Mouse (Mus musculus): ENCODE measurements around the gene Nipbl. TPM values are rescaled to one million over a fixed set of nuclear protein-coding genes. Genes with fewer than 3 reads are reported as not detected.

Gene Nipbl
- polyA plus RNA-seq, 1 experiment from 2014 or later, result 5.7 TPM

GRCm38 (mm10) chr15:8331547-8331946 is 112.7 kb downstream of the Nipbl start:
- Histone ChIP-seq H3K27ac (ENCODE audit: low read depth) (no peak overlapping the region), H3K9me3 (ENCODE audit: low read length) (no peaks in the 10 kb centered on the region), H3K4me3 (ENCODE audit: low read depth, low read length) (no peak overlapping the region), H3K27me3 (ENCODE audit: insufficient read depth, low read length) (no peaks in the 10 kb centered on the region), H3K36me3 (replicated peaks; ENCODE audit: insufficient read depth, low read length) (peaks cover 68% of the 10 kb centered on the region), H3K9ac (replicated peaks) (no peak overlapping the region), H3K4me1 (ENCODE audit: insufficient read depth) (no peaks in the 10 kb centered on the region), H3K4me2 (ENCODE audit: low read depth, low read length) (no peak overlapping the region)
- WGBS (ENCODE audit: insufficient replicate concordance), result 69% methylated on average over 3 of the region's 3 CpGs
- TF ChIP-seq EP300 (IDR thresholded peaks at IDR 0.05; ENCODE audit: low read depth), result peak; percentile 76
- TF ChIP-seq CTCF (IDR thresholded peaks at IDR 0.05; ENCODE audit: low read depth), result no peak
- DNase-seq (no peak), ATAC-seq (peak; percentile 79)

- H3K27ac ChIP-seq (ENCODE audit: low read depth), result no peak overlapping the region
- DNase-seq, result no peak
- no peak overlapping the region for H3K4me3 ChIP-seq (ENCODE audit: low read depth, low read length)
- H3K9me3 ChIP-seq (ENCODE audit: low read length), result no peaks in the 10 kb centered on the region
- H3K9ac ChIP-seq (replicated peaks), result no peak overlapping the region
- 73% methylated on average over 2 of the region's 2 CpGs for WGBS (ENCODE audit: insufficient replicate concordance)
- TF ChIP-seq CTCF (IDR thresholded peaks at IDR 0.05; ENCODE audit: low read depth), result no peak
- no peak for TF ChIP-seq EP300 (IDR thresholded peaks at IDR 0.05; ENCODE audit: low read depth)
- H3K27me3 ChIP-seq (ENCODE audit: insufficient read depth, low read length), result no peaks in the 10 kb centered on the region
- H3K4me1 ChIP-seq (ENCODE audit: insufficient read depth), result no peaks in the 10 kb centered on the region
- peaks cover 67% of the 10 kb centered on the region for H3K36me3 ChIP-seq (replicated peaks; ENCODE audit: insufficient read depth, low read length)
- ATAC-seq, result no peak
- H3K4me2 ChIP-seq (ENCODE audit: low read depth, low read length), result no peak overlapping the region
Observed at GRCm38 (mm10) chr15:8325629-8326028, 118.6 kb downstream of the Nipbl start.

GRCm38 (mm10) chr15:8324833-8325232 is 119.4 kb downstream of the Nipbl start:
- ATAC-seq (no peak), DNase-seq (no peak)
- H3K4me3 ChIP-seq (ENCODE audit: low read depth, low read length), result no peak overlapping the region
- 81% methylated on average over 2 of the region's 2 CpGs for WGBS (ENCODE audit: insufficient replicate concordance)
- no peaks in the 10 kb centered on the region for H3K4me1 ChIP-seq (ENCODE audit: insufficient read depth)
- H3K9me3 ChIP-seq (ENCODE audit: low read length), result no peaks in the 10 kb centered on the region
- no peak for TF ChIP-seq CTCF (IDR thresholded peaks at IDR 0.05; ENCODE audit: low read depth)
- TF ChIP-seq EP300 (IDR thresholded peaks at IDR 0.05; ENCODE audit: low read depth), result 0 out of 2 replicates have a peak, but pooled peaks have one; percentile 22
- H3K9ac ChIP-seq (replicated peaks), result no peak overlapping the region
- no peak overlapping the region for H3K27ac ChIP-seq (ENCODE audit: low read depth)
- no peak overlapping the region for H3K4me2 ChIP-seq (ENCODE audit: low read depth, low read length)
- no peaks in the 10 kb centered on the region for H3K27me3 ChIP-seq (ENCODE audit: insufficient read depth, low read length)
- peaks cover 68% of the 10 kb centered on the region for H3K36me3 ChIP-seq (replicated peaks; ENCODE audit: insufficient read depth, low read length)

GRCm38 (mm10) chr15:8324061-8324460 is 120.2 kb downstream of the Nipbl start:
- DNase-seq, result no peak

GRCm38 (mm10) chr15:8321491-8321890 is 122.8 kb downstream of the Nipbl start:
- 95% methylated on average over 5 of the region's 5 CpGs for WGBS (ENCODE audit: insufficient replicate concordance)
- H3K9ac ChIP-seq (replicated peaks), result no peak overlapping the region
- peaks cover 65% of the 10 kb centered on the region for H3K36me3 ChIP-seq (replicated peaks; ENCODE audit: insufficient read depth, low read length)
- no peaks in the 10 kb centered on the region for H3K27me3 ChIP-seq (ENCODE audit: insufficient read depth, low read length)
- no peak overlapping the region for H3K27ac ChIP-seq (ENCODE audit: low read depth)
- H3K4me1 ChIP-seq (ENCODE audit: insufficient read depth), result no peaks in the 10 kb centered on the region
- no peaks in the 10 kb centered on the region for H3K9me3 ChIP-seq (ENCODE audit: low read length)
- no peak overlapping the region for H3K4me3 ChIP-seq (ENCODE audit: low read depth, low read length)
- no peak for TF ChIP-seq EP300 (IDR thresholded peaks at IDR 0.05; ENCODE audit: low read depth)
- TF ChIP-seq CTCF (IDR thresholded peaks at IDR 0.05; ENCODE audit: low read depth), result no peak
- ATAC-seq, result no peak
- H3K4me2 ChIP-seq (ENCODE audit: low read depth, low read length), result no peak overlapping the region
- DNase-seq, result no peak

More at GRCm38 (mm10) chr15:8324061-8324460, 120.2 kb downstream of the Nipbl start:
- no peak for TF ChIP-seq EP300 (IDR thresholded peaks at IDR 0.05; ENCODE audit: low read depth)
- no peak for TF ChIP-seq CTCF (IDR thresholded peaks at IDR 0.05; ENCODE audit: low read depth)
- ATAC-seq, result no peak
- no peak overlapping the region for H3K4me3 ChIP-seq (ENCODE audit: low read depth, low read length)
- no peak overlapping the region for H3K9ac ChIP-seq (replicated peaks)
- WGBS (ENCODE audit: insufficient replicate concordance), result 80% methylated on average over 4 of the region's 4 CpGs
- no peaks in the 10 kb centered on the region for H3K9me3 ChIP-seq (ENCODE audit: low read length)
- H3K4me1 ChIP-seq (ENCODE audit: insufficient read depth), result no peaks in the 10 kb centered on the region
- no peak overlapping the region for H3K27ac ChIP-seq (ENCODE audit: low read depth)
- no peak overlapping the region for H3K4me2 ChIP-seq (ENCODE audit: low read depth, low read length)
- peaks cover 67% of the 10 kb centered on the region for H3K36me3 ChIP-seq (replicated peaks; ENCODE audit: insufficient read depth, low read length)
- no peaks in the 10 kb centered on the region for H3K27me3 ChIP-seq (ENCODE audit: insufficient read depth, low read length)

GRCm38 (mm10) chr15:8319191-8319590 is 125.1 kb downstream of the Nipbl start:
- H3K4me3 ChIP-seq (ENCODE audit: low read depth, low read length), result no peak overlapping the region
- H3K9me3 ChIP-seq (ENCODE audit: low read length), result no peaks in the 10 kb centered on the region
- ATAC-seq (no peak), DNase-seq (no peak)
- TF ChIP-seq CTCF (IDR thresholded peaks at IDR 0.05; ENCODE audit: low read depth) (no peak), EP300 (IDR thresholded peaks at IDR 0.05; ENCODE audit: low read depth) (no peak)
- no peak overlapping the region for H3K4me2 ChIP-seq (ENCODE audit: low read depth, low read length)
- no peaks in the 10 kb centered on the region for H3K4me1 ChIP-seq (ENCODE audit: insufficient read depth)
- H3K36me3 ChIP-seq (replicated peaks; ENCODE audit: insufficient read depth, low read length), result peaks cover 53% of the 10 kb centered on the region
- H3K27ac ChIP-seq (ENCODE audit: low read depth), result no peak overlapping the region
- H3K9ac ChIP-seq (replicated peaks), result no peak overlapping the region
- WGBS (ENCODE audit: insufficient replicate concordance), result 94% methylated on average over 5 of the region's 5 CpGs
- H3K27me3 ChIP-seq (ENCODE audit: insufficient read depth, low read length), result no peaks in the 10 kb centered on the region

GRCm38 (mm10) chr15:8317381-8317780 is 126.9 kb downstream of the Nipbl start:
- TF ChIP-seq CTCF (IDR thresholded peaks at IDR 0.05; ENCODE audit: low read depth) (no peak), EP300 (IDR thresholded peaks at IDR 0.05; ENCODE audit: low read depth) (no peak)
- peaks cover 48% of the 10 kb centered on the region for H3K36me3 ChIP-seq (replicated peaks; ENCODE audit: insufficient read depth, low read length)
- H3K4me2 ChIP-seq (ENCODE audit: low read depth, low read length), result no peak overlapping the region
- H3K4me3 ChIP-seq (ENCODE audit: low read depth, low read length), result no peak overlapping the region
- DNase-seq, result no peak
- no peak overlapping the region for H3K27ac ChIP-seq (ENCODE audit: low read depth)
- no peak overlapping the region for H3K9ac ChIP-seq (replicated peaks)
- H3K4me1 ChIP-seq (ENCODE audit: insufficient read depth), result no peaks in the 10 kb centered on the region
- H3K27me3 ChIP-seq (ENCODE audit: insufficient read depth, low read length), result no peaks in the 10 kb centered on the region
- H3K9me3 ChIP-seq (ENCODE audit: low read length), result no peaks in the 10 kb centered on the region
- ATAC-seq, result no peak
- 83% methylated on average over 4 of the region's 4 CpGs for WGBS (ENCODE audit: insufficient replicate concordance)
